Mouse (Mus musculus): ENCODE data around the gene Gramd4. TPM values are rescaled to one million over a fixed set of nuclear protein-coding genes. Genes with fewer than 3 reads are reported as not detected.
"Not testable (repeated sequence)": the region's sequence is repeated elsewhere in the genome, so short reads cannot be mapped to it uniquely, and the experiment has no call there.

The Gramd4 gene
- total RNA-seq, 2 experiments from 2014 or later, result 3.3 to 8.4 TPM

DNA sequence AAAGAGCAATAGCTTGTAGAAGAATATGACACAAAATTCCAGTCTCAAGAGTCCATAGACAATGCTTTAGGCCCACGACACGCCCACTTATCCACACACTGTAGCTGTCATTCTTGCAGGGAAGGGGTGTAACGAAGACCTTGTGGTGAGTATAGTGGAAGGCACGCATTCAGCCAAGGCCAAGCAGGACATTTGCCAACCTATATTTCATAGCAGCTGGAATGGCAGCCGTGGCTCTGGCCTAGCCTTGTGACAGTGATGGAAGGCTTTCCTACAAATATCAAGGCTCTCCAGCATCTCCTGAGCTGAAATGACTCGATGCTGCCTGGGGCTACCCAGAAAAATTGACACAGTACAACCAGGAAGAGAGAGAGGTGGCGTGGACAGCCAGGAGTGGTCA is 87.6 kb downstream of the Gramd4 start:
- no peak for ATAC-seq (replicated peaks; ENCODE audit: low FRiP score, poor library complexity, severe bottlenecking)

DNA sequence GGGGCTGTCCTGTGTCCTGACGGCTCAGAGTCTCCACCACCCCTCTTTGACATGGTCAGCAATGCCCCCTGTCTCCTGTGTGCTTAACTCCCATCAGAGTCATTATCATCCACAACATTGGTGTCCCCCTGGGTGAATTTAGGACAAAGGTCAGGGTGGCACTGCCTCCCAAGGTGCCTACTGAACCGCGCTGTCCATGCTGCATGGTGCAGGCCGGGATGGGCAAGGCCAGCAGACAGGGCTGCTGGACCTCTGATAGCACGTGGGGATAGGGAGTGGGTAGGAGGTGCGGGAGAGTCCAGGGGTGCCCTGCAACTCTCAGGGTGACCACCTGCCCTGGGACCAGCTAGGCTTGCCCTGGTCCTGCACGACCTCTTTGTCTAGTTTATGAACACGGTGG is 89.4 kb downstream of the Gramd4 start:
- ATAC-seq (replicated peaks; ENCODE audit: low FRiP score, poor library complexity, severe bottlenecking), result no peak

DNA sequence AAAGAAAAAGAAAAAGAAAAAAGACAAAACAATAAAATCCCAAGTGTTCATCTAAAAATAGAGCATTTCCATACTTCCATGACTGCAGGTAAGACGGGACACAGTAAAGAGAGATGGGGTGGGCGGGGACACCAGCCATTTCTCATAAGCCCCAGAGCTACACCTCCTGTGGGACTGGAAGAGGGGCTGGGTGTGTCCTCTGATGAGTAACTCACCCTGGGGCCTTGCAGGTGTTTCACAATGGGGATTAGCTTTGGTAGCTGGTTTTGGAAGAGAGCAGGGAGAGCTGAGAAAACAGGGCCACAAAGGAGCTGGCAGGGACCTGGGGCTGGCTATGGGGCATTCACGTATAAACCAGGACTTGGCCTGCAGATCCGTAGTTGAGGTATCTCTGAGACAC is 93.1 kb downstream of the Gramd4 start:
- ATAC-seq (replicated peaks; ENCODE audit: low FRiP score, poor library complexity, severe bottlenecking), result no peak

DNA sequence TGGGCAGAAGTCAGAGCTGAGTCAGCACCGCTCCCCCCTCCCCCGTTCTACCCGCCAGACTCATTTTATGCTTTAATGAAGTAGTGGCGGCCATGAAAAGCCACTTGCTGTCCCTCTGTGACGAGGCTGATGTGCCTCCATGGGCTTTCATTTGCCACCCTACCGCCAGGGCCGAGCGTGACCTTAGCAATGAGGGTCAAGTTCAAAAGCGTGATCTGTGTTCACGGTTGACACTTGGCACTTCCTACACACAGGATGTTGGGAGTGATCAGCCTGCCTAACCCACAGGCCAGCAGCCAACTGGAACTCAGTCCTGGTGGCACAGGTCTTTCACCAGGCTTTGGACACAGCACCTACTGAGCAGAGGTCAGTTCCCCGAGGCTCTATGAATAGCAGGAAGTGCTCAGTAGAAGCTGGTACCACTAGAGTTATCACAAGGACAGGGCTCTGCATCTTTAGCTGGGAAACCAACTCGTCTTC is 96.0 kb downstream of the Gramd4 start:
- no peak for ATAC-seq (replicated peaks; ENCODE audit: low FRiP score, poor library complexity, severe bottlenecking)

DNA sequence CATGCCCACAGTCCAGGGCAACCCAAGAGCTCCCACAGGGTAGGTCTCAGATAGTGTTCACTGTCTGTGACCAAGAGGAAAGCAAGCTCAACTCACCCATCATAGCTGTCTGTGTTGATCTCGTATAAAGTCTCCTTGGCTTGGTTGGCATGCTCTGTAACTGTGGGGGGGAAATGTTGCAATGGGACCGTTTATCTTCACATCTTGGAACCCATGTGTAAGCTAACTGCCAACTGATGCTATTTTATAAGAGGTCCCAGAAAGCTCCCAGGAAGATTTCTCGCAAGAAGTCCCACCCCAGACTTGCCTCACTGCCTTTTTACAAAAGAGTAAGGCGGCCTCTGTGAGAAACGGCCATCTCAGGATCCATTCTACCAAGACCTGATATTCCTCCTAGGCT is 99.0 kb downstream of the Gramd4 start:
- no peak for ATAC-seq (replicated peaks; ENCODE audit: low FRiP score, poor library complexity, severe bottlenecking)

DNA sequence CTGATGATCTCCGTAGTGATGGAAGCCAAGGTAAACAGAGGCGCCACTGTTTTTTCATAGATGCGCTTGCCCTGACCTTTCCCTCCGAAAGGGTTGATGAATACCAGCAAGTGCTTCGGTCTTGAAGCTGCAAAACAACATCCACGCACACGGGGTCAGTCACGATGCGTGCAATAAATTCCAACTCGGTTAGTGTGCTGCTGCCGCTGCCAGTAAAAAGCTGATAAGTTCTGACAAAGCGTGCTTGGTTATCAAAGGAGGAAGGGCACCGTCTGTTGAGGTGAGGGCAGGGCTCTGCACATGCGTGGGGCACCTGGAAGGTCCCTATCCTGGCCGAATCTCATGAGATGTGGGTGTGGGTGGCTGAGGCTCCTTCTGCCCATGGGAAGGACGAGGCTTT is 101.6 kb downstream of the Gramd4 start:
- no peak for ATAC-seq (replicated peaks; ENCODE audit: low FRiP score, poor library complexity, severe bottlenecking)

DNA sequence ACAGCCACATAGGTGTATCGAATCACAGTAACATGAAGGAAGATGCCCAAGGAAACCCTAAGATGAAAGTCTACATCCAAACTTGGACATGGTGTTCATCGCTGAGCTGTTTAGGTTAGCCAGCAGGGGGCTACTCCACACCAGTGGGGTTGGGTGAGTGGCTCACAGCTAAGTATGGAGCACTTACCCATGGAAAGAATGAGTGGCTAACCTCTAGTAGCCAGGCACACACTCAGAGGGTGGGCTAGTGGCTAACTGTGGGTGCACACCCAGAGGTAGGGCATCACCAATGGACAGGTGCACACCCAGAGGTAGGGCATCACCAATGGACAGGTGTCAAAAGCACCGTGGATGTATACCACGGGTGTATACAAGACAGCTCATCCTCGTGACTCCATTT is 102.2 kb downstream of the Gramd4 start:
- no peak for ATAC-seq (replicated peaks; ENCODE audit: low FRiP score, poor library complexity, severe bottlenecking)

DNA sequence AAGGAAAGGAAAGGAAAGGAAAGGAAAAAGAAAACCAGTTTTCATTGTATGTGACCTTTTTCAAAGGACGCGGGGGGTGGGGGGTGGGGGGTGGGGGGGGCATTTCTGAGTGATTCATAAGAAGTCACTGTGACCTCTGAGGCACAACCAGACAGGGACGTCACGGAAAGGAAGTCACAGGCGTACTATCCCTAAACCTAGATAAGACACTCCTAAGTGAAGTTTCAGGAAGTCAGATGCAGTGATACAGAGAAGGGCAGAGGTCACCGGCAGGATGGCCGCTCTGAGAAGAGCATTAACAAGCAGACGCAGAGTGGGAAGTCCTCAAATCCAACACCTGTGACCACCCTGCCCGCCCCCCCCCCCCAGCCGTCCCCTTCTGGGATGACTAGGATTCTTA is 103.4 kb downstream of the Gramd4 start:
- no peak for ATAC-seq (replicated peaks; ENCODE audit: low FRiP score, poor library complexity, severe bottlenecking)

DNA sequence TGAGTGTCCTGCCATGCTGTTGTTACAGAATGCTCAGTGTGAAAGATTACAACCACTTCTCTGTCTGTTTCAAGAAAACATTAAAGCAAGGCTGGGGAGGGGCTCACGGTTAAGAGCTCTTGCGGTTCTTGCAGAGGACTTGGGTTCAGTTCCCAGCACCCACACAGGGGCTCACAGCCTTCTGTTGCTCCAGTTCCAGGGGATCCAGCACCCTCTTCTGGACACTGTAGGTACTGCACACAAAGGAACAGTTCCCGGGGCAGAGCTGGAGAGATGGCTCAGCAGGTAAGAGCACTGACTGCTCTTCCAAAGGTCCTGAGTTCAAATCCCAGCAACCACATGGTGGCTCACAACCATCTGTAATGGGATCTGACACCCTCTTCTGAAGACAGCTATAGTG is 104.3 kb downstream of the Gramd4 start:
- ATAC-seq (replicated peaks; ENCODE audit: low FRiP score, poor library complexity, severe bottlenecking), result not testable (repeated sequence)

DNA sequence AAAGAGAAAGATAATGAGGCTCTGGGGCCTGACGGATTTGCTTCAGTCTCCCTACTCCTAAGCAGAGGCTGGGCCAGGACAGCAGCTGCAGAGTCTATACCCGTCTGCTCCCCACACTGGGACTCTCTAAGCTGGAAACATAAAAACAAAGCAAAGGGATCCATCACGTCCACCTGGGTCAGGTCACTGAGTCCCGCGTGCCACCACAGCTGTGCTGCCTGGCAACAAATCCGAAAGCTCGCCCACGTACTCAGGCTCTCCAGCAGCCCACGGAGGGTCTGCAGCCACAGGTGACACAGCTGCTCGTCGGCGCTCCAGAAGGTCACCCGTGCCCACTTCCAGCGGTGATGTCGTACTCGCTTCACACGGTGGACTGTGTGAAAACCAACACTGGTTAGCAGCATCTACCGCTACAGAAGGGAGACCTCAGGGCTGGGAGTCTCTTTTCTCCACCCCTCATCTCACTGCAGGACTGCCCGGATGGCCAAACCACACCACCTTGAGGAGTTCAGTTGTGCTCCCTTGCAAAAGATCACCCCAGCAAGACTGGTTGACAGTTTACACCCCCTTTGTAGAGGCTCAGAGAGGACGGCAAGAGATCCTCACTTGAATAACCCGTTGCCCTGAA is 107.3 kb downstream of the Gramd4 start:
- no peak for ATAC-seq (replicated peaks; ENCODE audit: low FRiP score, poor library complexity, severe bottlenecking)

DNA sequence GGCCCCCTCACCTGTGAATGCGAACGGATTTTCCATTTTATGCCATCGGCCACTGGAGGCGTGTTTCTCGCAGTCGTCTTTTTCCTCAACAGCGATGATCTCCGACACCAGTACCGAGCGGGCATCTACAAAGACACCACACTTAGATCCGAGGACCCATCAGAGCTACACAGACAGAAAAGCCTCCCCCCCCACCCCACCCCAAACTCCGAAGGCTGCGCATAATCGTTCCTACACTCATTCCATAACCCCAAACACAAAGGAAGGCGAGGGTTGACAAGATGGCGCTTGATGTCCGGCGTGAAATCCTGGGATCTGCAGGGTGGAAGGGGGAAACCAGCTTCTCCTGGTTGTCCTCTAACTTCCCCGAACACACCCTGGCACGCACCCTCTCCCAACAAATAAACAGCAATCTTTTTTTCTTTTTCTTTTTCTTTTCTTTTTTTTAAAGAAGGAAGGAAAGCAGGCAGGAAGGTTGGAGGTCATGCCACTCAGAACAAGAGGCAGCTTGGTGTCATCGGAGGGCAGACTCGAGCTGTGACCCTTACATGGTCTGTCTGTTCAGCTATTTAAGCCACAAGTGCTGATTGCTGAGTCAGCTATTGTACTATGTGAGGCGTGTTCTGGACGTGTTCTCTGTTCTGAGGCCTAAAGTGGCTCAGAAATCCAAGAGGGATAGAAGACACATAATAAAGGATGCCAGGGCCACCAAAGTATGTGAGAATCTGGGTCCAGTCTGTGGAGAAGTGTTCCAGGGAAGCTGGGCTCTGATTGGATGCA is 108.5 kb downstream of the Gramd4 start:
- no peak for ATAC-seq (replicated peaks; ENCODE audit: low FRiP score, poor library complexity, severe bottlenecking)

DNA sequence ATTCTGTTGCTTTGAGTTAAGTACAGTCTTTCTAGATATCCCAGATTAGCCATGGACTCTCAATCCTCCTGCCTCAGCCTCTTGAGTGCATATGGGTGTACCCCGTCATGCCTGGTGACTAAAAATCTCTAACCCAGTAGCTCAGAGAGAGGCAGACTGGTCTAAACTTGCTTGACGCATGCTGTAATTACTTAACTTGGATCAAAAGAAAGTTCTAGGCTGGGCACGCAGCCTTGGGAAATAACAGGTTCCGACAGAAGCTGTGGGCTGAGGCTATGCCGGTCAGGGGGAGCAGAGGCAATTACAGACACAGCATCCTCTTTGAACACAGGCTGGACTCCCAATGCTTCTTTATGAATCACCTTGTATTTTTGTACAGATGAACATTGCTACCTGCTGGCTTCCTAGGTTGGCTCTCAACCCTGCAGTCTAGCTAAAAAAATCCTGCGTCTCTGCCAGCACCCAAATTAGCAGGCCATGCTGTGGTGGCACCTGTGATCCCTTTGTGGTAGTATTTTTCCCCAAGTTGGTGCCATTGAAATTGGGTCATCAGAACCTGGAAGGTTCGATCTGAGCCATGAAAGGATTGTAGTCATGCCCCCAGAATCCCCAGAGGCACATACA is 109.6 kb downstream of the Gramd4 start:
- no peak for ATAC-seq (replicated peaks; ENCODE audit: low FRiP score, poor library complexity, severe bottlenecking)

DNA sequence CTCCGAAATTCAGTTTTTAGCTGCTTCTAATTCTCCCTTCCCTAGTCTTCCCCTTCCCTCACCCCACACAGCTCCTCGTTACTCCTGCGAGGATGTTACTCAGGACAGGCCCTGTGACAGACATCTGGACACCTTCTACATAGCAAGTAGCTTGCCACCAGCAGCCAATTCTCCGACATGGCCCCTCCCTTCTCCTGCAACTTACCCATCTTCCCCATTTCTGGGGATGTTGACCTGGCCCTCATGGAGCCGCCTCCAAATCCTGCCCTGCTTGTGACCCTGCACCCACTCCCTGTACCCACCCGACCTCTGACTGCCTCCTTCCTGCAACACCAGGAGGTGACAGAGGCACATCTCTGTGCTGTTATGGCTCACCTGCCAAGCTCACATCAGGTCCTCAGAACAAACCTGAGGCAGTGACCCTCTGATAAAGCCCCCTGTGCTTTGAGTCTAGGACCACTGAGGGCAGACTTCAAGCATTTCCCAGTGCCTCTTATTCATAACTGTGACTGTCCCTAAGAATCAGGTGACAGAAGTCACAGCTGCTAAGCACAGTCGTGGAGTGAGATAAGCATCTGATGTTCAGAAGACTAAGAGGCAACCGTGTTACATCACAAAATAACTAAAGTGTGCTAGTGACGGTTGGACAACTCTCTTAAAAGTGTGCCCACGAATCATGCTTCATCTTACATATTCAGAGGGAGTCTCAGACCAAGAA is 110.5 kb downstream of the Gramd4 start:
- ATAC-seq (replicated peaks; ENCODE audit: low FRiP score, poor library complexity, severe bottlenecking), result no peak

DNA sequence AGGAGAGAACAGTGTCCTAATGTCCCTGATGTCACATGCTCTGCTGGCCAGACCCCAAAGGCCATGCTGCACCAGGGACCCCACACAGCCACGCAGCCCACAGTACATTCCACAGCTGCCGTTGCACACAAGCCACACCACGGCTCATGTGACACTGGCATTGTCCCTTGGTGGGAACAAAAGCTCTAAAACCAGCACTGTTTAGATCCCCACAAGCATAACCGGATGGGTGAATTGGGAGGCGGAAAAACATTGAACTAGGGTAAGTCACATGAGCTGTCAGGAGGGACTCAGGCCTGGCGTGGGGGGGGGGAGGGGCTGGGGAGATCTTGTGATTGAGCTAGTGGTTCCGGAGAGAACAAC is 111.0 kb downstream of the Gramd4 start:
- ATAC-seq (replicated peaks; ENCODE audit: low FRiP score, poor library complexity, severe bottlenecking), result no peak

DNA sequence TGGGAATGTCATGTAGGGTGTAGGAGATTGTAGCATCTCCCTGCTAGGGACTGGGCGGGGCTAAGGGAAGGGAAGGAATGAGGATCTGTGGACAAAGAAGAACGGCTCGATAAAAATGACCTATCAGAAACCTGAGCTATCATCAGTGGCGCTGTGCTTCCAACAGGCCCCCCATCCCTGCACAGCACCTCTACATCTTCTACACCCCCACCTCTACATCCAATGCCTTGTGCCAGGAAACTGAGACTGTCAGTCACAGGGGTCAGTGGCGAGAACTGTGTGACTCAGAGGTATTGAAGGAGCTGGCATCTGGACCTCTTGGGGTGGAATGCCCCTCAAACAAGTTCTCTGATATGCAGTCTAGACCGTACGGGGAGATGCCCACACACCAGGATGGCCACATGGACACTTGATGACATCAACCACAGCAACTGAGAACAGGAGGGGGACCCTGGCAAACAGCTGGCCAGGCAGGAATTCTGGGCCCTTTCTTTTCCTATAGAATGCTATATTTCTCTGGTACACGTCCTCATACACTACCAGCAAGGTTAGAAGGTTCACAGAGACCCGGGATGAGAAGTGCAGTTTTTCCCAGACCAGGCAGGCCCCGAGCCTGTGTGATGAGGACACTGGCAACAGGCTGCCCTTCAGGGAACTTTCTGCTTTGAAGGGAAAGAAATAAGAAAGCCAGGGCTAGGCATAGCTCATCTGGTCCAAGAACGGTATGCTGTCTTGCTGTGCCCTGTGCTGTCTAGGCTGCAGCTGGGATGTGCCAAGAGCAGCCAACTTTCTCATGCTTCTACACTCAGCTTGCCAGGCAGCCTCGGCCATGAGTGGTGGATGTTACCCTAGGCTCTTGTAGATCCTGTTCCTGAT is 111.7 kb downstream of the Gramd4 start:
- ATAC-seq (replicated peaks; ENCODE audit: low FRiP score, poor library complexity, severe bottlenecking), result no peak

DNA sequence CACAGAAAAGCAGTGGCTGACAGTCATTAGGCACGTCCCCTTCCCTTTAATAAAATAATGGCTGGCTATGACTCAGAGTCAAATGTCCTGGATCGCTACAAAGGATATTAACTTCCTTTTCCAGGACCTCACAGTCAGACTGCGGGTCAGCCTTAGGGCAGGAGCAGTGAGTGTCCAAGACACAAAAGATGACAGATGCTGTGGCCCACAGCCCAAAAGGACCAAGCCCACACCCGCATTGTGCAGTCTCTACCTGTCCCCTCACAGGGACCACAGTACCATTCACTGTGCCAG is 112.3 kb downstream of the Gramd4 start:
- ATAC-seq (replicated peaks; ENCODE audit: low FRiP score, poor library complexity, severe bottlenecking), result no peak

DNA sequence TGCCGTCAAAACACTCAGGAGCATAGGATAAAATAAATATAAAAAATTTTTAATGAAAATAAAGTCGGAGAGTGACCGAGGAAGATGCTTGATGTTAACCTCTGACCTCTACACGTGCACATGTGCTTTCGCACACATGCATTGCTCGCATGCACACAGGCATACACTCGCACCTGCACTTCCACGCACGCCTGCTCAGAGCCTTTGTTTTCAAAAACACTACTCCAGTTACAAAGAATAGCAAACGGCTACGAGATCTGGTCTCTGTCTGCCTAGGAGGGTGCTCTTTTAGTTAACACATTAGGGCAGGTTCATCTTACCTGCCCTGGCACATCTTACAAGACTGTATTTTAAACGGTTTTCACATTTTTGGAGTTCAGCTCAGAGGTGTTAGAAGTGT is 113.8 kb downstream of the Gramd4 start:
- ATAC-seq (replicated peaks; ENCODE audit: low FRiP score, poor library complexity, severe bottlenecking), result no peak

DNA sequence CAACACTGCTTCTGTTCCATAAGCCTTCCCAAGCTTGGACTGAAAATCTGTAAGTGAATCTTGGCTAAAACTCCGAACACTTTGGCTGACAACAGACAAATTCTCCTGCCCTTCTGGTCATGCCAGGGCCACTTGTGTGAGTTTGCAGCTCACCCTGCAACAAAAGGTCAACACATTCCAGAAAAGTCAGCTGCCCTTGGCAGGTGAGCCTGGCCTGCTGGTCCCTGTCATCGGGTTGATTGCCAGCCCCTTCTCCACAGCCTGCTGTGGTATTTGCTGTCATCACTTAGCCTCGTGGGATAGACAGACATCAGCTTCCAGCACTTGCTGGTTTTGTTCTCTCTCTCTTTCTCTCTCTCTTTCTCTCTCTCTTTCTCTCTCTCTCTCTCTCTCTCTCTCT is 114.6 kb downstream of the Gramd4 start:
- ATAC-seq (replicated peaks; ENCODE audit: low FRiP score, poor library complexity, severe bottlenecking), result no peak

DNA sequence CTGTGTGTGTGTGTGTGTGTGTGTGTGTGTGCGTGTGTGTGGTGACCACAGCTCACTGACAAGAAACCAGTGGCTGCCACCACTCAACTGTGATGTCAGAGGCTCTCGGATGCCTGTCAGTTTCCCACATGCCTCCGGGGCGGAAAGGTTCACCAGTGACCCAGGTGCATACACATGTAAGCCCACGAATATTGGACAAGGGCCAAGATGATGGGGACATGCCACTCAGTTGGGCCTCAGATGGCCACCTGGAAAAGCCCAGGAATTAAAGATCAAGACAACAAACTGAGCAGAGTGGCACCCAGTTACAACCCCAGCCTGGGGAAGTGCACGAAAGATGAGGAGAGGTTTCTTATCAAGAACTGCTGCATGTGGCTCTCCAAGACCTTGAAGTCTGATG is 115.0 kb downstream of the Gramd4 start:
- no peak for ATAC-seq (replicated peaks; ENCODE audit: low FRiP score, poor library complexity, severe bottlenecking)
